Mouse (Mus musculus): ENCODE data around the gene Asb10.

Asb10 gene

DNA sequence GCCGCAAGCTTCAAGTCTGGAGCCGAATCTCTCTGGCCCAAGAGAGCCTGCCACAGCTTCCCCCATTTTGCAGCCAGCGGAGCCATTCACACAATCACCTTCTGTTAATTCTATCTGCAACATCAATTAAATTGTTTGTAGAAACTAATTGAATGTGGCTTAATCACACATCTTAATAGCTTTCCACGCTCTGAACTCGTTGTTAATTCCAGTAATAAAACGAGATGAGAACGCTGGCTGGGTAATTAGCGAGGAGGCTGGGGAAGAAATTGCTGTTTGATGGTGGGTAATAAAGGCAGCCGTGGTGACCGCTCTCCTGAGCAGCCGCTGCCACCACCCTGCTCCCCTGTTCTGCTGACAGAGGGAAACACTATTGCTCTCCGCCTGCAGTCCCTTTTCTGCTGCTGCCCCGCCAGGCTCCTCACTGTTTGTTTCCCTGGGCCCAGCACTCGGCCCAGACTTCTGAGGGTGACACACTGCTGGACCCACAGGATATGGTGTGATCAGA, 50.3 kb downstream of the Asb10 start:
- no peak for DNase-seq (ENCODE audit: low spot score)

DNA sequence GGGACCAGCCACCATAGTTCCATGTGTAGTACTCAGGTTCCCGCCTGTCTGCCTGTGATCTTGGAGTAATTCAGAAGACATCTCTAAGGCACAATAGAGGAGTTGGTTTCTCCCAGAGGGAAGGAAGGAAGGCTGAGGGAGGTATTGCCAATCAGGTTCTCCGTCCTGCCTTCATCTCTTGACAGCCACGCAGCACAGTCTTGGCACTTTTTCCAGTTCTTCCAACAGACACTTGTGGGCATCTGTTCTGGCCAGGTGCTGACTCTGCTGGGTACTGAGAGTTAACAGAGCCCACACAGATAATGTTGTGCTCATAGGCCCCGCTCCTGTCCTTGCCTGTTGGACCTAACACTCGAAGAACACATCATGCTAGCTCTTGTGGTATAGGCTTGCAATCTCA, 54.0 kb downstream of the Asb10 start:
- DNase-seq (ENCODE audit: low spot score) = no peak

DNA sequence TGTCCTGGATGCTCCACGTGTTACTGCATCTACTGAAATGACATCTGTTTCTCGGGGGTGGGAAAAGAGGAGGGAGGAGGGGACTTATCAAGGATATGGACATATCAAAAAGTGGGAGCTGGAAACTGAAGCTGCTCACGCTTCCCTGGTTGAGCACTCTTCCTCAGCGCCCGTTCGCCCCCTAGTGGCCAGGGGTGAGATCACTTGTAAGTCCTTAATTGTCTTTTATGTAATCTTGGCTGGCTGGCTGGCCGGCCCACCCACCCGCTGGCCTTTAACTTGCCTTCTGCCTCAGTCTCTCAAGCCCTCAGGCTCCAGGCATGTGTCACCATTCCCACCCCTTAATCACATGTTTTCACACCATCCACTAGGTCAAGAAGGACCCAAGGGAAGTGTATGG, 54.7 kb downstream of the Asb10 start:
- DNase-seq (ENCODE audit: low spot score) = peak; percentile 58

DNA sequence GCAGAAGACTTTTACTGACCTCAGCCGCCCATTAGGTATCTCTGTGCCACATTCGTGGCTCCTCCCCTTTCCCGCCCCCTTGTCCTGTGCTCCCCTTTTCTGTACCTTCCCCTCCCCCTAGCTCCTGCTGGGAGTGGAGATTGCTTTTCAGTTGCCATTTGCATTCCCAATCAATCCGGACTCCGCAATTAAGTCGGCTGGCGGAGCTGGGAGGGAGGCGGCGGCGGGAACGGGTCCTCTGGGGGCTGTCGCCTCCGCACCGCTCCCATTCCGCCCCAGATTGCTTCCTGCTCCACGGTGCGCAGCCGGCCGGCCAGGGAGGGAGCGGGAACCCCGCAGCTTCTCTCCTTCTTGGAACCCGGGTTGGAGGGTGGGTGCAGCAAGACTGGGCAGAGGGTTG, 55.8 kb downstream of the Asb10 start:
- no peak for DNase-seq (ENCODE audit: low spot score)

DNA sequence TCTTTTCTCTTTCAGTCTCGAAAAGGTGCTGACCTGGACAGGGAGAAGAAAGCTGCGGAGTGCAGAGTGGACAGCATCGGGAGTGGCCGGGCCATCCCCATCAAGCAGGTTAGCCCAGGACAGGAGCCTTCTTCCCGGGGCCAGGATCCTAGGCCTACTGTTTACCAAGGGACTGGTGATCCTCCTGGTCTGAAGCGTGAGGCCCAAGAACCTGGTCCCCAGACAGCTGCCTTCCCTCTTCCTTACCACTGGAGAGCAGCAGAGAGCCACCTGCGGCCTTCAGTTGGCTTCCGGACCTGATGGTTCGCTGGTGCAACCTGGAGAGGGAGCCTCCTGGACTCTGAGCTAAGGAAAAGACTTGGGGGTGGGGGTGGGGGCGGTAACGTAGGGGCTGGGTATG, 57.5 kb downstream of the Asb10 start:
- peak; percentile 26 for DNase-seq (ENCODE audit: low spot score)
